Mouse (Mus musculus) stomach, embryonic 14.5 days (tissue): ENCODE data around the gene Ablim1. TPM values are rescaled to one million over a fixed set of nuclear protein-coding genes. Genes with fewer than 3 reads are reported as not detected.

Experiments
- ATAC-seq: fragments of 200-750 bp; cut with Nextera tagmentation; 2 replicates; pipeline ENCODE4 v1.8.0; 2017; ENCODE audit warnings: low read depth, moderate TSS enrichment; ENCODE audit not compliant: insufficient number of reproducible peaks, insufficient read depth, low FRiP score
- H3K27ac ChIP-seq: fragments of 300-500 bp; sonication (generic); 2 replicates; pipeline ENCODE4 v1.5.1; 2014; ENCODE audit warnings: mild to moderate bottlenecking, low read length, moderate library complexity, mixed read lengths
- H3K27me3 ChIP-seq: fragments of 300-500 bp; sonication (generic); 2 replicates; pipeline ENCODE4 v1.6.1; 2014; ENCODE audit warnings: low read length, control low read depth, mixed read lengths; ENCODE audit not compliant: control insufficient read depth, insufficient read depth
- H3K36me3 ChIP-seq: fragments of 300-500 bp; sonication (generic); 2 replicates; pipeline ENCODE4 v1.6.1; 2014; ENCODE audit warnings: mild to moderate bottlenecking, control low read depth, low read length, moderate library complexity, mixed read lengths; ENCODE audit not compliant: control insufficient read depth, insufficient read depth
- H3K4me1 ChIP-seq: fragments of 300-500 bp; sonication (generic); 2 replicates; pipeline ENCODE4 v1.6.1; 2014; ENCODE audit warnings: low read length, control low read depth, mixed read lengths; ENCODE audit not compliant: control insufficient read depth, insufficient read depth
- H3K4me2 ChIP-seq: fragments of 300-500 bp; sonication (generic); replicated peaks from 2 replicates; pipeline ENCODE4 v1.6.1; 2014; ENCODE audit warnings: low read depth, low read length, control low read depth
- H3K4me3 ChIP-seq: fragments of 300-500 bp; sonication (generic); 2 replicates; pipeline ENCODE4 v1.5.1; 2014; ENCODE audit warnings: low read depth, low read length, control low read depth
- H3K9ac ChIP-seq: fragments of 300-500 bp; sonication (generic); replicated peaks from 2 replicates; pipeline ENCODE4 v1.6.1; 2014; ENCODE audit warnings: low read depth, mild to moderate bottlenecking, control low read depth, low read length, moderate library complexity, mixed read lengths
- H3K9me3 ChIP-seq: fragments of 300-500 bp; sonication (generic); 2 replicates; pipeline ENCODE4 v1.6.1; 2016; ENCODE audit warnings: low read depth, low read length, control low read depth; ENCODE audit not compliant: control insufficient read depth
- WGBS: fragments of 180-500 bp; shearing (Covaris S2); extraction: QIAGEN DNeasy Blood & Tissue Kit; methylation state at CpG from one replicate; pipeline ENCODE4 v1.1.7; 2014; 5-methylcytosine and 5-hydroxymethylcytosine counted together
- polyA plus RNA-seq: library from polyadenylated mRNA; unstranded; fragments of >200 nt; fragmentation: Nextera tagmentation; extraction: Ambion mirVana; gene quantifications from 2 replicates; pipeline ENCODE4 v1.2.1, GENCODE M21; 2014

Ablim1 gene
- polyA plus RNA-seq, 1 experiment from 2014 or later: 36.9 TPM

DNA sequence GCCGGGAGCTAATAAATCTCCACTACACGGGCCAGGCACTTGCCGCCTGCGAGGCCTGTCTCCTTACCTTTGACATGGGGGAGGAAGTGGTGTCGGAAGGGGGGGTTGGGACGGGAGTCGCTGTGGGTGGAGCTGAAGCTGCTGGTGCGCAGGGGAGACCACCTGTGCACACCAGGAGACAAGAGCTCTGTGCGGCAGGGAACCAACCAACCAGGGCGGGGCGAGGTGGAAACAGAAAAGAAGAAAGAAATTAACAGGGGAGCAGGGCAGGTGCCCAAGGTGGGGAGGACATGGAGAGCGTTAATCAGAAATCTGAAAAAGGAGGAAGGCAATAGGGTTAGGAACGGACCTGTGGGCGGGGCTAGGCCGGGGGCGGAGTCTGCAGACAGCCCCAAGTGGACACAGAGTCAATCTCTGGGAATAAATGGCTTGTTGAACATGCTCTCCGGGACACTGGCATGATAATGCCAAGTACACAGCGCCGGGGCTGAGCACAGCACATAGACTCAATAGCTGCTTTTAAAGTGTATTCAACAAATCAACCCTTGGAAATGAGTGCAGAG lies 255.6 kb downstream of the Ablim1 start:
- H3K4me1 ChIP-seq: no peaks in the 10 kb centered on the region
- peaks cover 8% of the 10 kb centered on the region for H3K36me3 ChIP-seq

GRCm38 (mm10) chr19:57057568-57057967 lies 257.2 kb downstream of the Ablim1 start:
- Histone ChIP-seq H3K36me3 (peaks cover 4% of the 10 kb centered on the region; the same call in 1 of the 2 replicates), H3K9me3 (peaks cover 5% of the 10 kb centered on the region; the same call in 1 of the 2 replicates), H3K4me3 (no peak overlapping the region), H3K27ac (no peak overlapping the region), H3K4me2 (no peak overlapping the region), H3K9ac (no peak overlapping the region), H3K27me3 (no peaks in the 10 kb centered on the region), H3K4me1 (no peaks in the 10 kb centered on the region)
- 99% methylated on average over 2 of the region's 2 CpGs for WGBS
- no peak for ATAC-seq

More for the DNA sequence above, 255.6 kb downstream of the Ablim1 start:
- 43% methylated on average over 19 of the region's 19 CpGs for WGBS
- no peak for ATAC-seq
- Histone ChIP-seq H3K9me3 (peaks cover 5% of the 10 kb centered on the region; the same call in 1 of the 2 replicates), H3K9ac (no peak overlapping the region), H3K27ac (no peak overlapping the region), H3K4me2 (no peak overlapping the region), H3K4me3 (no peak overlapping the region), H3K27me3 (no peaks in the 10 kb centered on the region)

DNA sequence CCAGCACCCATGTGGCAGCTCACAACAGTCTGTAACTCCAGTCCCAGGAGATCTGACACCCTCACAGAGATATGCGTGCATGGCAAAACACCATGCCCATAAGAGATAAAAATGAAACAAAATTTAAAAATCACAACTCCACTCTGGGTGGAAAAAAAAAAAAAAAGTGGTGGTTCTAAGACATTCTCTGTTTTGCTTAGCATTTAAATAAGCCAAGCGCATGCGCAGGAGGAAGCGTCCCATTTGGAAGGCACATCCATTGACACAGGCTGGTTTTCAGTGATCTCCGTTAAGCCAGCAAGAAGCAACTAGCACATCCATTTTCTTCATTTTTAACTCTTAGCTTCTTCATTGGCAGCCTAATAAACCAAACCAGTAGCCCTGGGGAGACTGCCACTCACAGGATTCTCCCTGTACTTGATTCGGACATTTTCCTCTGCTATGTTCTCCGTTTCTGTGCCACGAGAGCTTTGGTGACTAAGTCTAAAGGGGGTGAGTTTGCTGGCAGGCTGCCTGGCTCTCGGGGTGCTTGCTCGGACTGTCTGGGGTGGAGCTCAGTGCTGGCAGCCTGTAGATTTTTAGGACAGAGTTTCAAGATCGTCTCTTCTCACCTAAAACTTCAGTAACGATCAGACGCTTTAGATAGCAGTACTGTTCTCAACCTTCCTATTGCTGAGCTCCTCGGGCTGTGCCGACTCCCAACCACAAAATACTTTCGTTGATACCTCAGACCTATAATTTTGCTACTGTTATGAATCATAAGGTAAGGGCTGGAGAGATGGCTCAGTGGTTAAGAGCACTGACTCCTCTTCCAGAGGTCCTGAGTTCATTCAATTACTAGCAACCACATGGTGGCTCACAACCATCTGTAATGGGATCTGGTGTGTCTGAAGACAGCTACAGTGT lies 259.3 kb downstream of the Ablim1 start:
- no peak overlapping the region for H3K9ac ChIP-seq
- no peaks in the 10 kb centered on the region for H3K27me3 ChIP-seq
- peaks cover 5% of the 10 kb centered on the region; the same call in 1 of the 2 replicates for H3K9me3 ChIP-seq
- no peaks in the 10 kb centered on the region for H3K4me1 ChIP-seq
- 87% methylated on average over 16 of the region's 16 CpGs for WGBS
- no peak for ATAC-seq
- H3K4me2 ChIP-seq: no peak overlapping the region
- no peak overlapping the region for H3K27ac ChIP-seq
- no peak overlapping the region for H3K4me3 ChIP-seq
- peaks cover under 1% of the 10 kb centered on the region; the same call in 1 of the 2 replicates for H3K36me3 ChIP-seq

DNA sequence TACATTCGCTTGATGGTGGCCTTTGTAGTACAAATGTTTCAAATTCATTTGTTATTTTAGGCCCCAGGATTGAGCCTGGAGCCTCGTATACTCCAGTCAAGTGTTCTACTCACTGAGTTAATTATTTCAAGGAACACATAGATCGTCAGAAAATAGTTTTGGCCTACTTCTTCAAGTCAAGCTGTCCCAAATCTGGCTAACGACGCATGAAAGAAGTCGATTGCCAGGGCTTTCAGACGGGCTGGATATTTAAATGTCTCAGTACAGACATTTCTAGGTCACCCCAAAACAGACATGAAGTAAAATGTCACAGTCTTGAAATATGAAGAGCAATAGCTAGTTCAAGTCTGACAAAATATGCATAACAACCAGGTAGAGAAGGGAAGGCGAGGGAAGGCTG lies 261.8 kb downstream of the Ablim1 start:
- ATAC-seq: no peak
- Histone ChIP-seq H3K9ac (no peak overlapping the region), H3K27ac (no peak overlapping the region), H3K9me3 (peaks cover 5% of the 10 kb centered on the region; the same call in 1 of the 2 replicates), H3K4me2 (no peak overlapping the region), H3K27me3 (no peaks in the 10 kb centered on the region), H3K4me1 (no peaks in the 10 kb centered on the region), H3K36me3 (no peaks in the 10 kb centered on the region), H3K4me3 (no peak overlapping the region)
- 83% methylated on average over 8 of the region's 8 CpGs for WGBS

- no peaks in the 10 kb centered on the region for H3K27me3 ChIP-seq
- no peaks in the 10 kb centered on the region for H3K36me3 ChIP-seq
- no peak overlapping the region for H3K9ac ChIP-seq
- H3K4me2 ChIP-seq: no peak overlapping the region
- ATAC-seq: no peak
- 95% methylated on average over 7 of the region's 7 CpGs for WGBS
- H3K4me1 ChIP-seq: no peaks in the 10 kb centered on the region
- H3K9me3 ChIP-seq: no peaks in the 10 kb centered on the region
- no peak overlapping the region for H3K4me3 ChIP-seq
- H3K27ac ChIP-seq: no peak overlapping the region
Measured at GRCm38 (mm10) chr19:57052016-57052415, 262.7 kb downstream of the Ablim1 start.

GRCm38 (mm10) chr19:57049592-57050090 lies 265.1 kb downstream of the Ablim1 start:
- no peak overlapping the region for H3K4me2 ChIP-seq
- no peak overlapping the region for H3K27ac ChIP-seq
- no peak overlapping the region for H3K9ac ChIP-seq
- no peaks in the 10 kb centered on the region for H3K36me3 ChIP-seq
- no peaks in the 10 kb centered on the region for H3K27me3 ChIP-seq
- no peaks in the 10 kb centered on the region for H3K4me1 ChIP-seq
- no peak for ATAC-seq
- H3K4me3 ChIP-seq: no peak overlapping the region
- no peaks in the 10 kb centered on the region for H3K9me3 ChIP-seq
- WGBS: 68% methylated on average over 16 of the region's 16 CpGs

GRCm38 (mm10) chr19:57047671-57048320 lies 266.9 kb downstream of the Ablim1 start:
- Histone ChIP-seq H3K9ac (no peak overlapping the region), H3K9me3 (no peaks in the 10 kb centered on the region), H3K27ac (no peak overlapping the region), H3K4me2 (no peak overlapping the region), H3K4me3 (no peak overlapping the region), H3K27me3 (no peaks in the 10 kb centered on the region), H3K36me3 (0 out of 2 replicates have a peak, but pooled peaks cover 6% of the 10 kb centered on the region), H3K4me1 (no peaks in the 10 kb centered on the region)
- ATAC-seq: no peak
- WGBS: 75% methylated on average over 9 of the region's 9 CpGs

DNA sequence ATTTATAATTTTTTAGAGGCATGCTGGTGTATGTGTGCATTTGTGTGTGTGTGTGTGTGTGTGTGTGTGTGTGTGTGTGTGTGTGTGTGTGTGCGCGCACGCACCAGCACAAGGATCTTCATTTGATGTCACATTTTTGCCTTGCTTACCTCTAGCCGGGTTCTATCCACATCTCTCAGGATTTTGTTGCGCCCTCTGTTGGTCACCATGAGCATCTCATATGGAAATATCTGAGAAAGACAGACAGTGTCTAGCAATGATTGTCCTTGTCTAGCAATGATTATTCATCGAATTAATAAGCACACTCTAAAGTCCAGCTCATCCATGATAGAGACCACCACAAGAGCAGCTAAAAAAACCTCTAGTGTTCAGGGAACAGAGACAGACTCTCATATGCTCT lies 275.5 kb downstream of the Ablim1 start:
- H3K36me3 ChIP-seq: peaks cover 12% of the 10 kb centered on the region; the same call in 1 of the 2 replicates
- no peak overlapping the region for H3K4me3 ChIP-seq
- H3K27me3 ChIP-seq: no peaks in the 10 kb centered on the region
- H3K9ac ChIP-seq: no peak overlapping the region
- H3K4me1 ChIP-seq: no peaks in the 10 kb centered on the region
- H3K9me3 ChIP-seq: no peaks in the 10 kb centered on the region
- 56% methylated on average over 6 of the region's 6 CpGs for WGBS
- no peak for ATAC-seq
- no peak overlapping the region for H3K4me2 ChIP-seq
- no peak overlapping the region for H3K27ac ChIP-seq
